ENCODE assay signal across 8 mouse cellular contexts in genomic region chr5:9266280-9266923, GRCm38 (mm10). TPM values are rescaled to one million over a fixed set of nuclear protein-coding genes. Genes with fewer than 3 reads are reported as not detected.
DNase-seq lines count a peak whose midpoint lies in the region; ATAC-seq lines count a peak whose summit lies in the region.

No protein-coding gene starts in this region.

- no peaks in the 10 kb centered on the region for H3K9me3 ChIP-seq in heart, embryonic 10.5 days
- no peaks in the 10 kb centered on the region for H3K9me3 ChIP-seq in hindbrain, embryonic 15.5 days
- no peaks in the 10 kb centered on the region for H3K9me3 ChIP-seq in midbrain, embryonic 10.5 days (replicated peaks)

- peaks cover 6% of the 10 kb centered on the region; the same call in 1 of the 2 replicates for H3K27me3 ChIP-seq in heart, embryonic 10.5 days (ENCODE audit: insufficient read depth, poor library complexity, severe bottlenecking)
- H3K27me3 ChIP-seq in hindbrain, embryonic 15.5 days, result no peaks in the 10 kb centered on the region
- 0 out of 2 replicates have a peak, but pooled peaks cover 12% of the 10 kb centered on the region for H3K27me3 ChIP-seq in midbrain, embryonic 10.5 days (ENCODE audit: low read depth, poor library complexity, severe bottlenecking)

- H3K36me3 ChIP-seq in heart, embryonic 10.5 days, result no peaks in the 10 kb centered on the region
- H3K36me3 ChIP-seq in hindbrain, embryonic 15.5 days, result no peaks in the 10 kb centered on the region
- no peaks in the 10 kb centered on the region for H3K36me3 ChIP-seq in midbrain, embryonic 10.5 days

- peak overlapping the region; percentile 81 for H3K9ac ChIP-seq in hindbrain, embryonic 15.5 days

- peak overlapping the region; percentile 81 for H3K4me3 ChIP-seq in heart, embryonic 10.5 days
- H3K4me3 ChIP-seq in hindbrain, embryonic 15.5 days, result peak overlapping the region; percentile 90
- peak overlapping the region; percentile 80 for H3K4me3 ChIP-seq in midbrain, embryonic 10.5 days

- ATAC-seq in hindbrain, embryonic 15.5 days (ENCODE audit: low FRiP score, low read depth), result peak; percentile 87; the same call in 1 of the 2 replicates

- H3K27ac ChIP-seq in heart, embryonic 10.5 days, result peak overlapping the region; percentile 82
- peak overlapping the region; percentile 97 for H3K27ac ChIP-seq in hindbrain, embryonic 15.5 days (replicated peaks)
- H3K27ac ChIP-seq in midbrain, embryonic 10.5 days (replicated peaks), result peak overlapping the region; percentile 91

- WGBS in heart, embryonic 10.5 days, result under 1% methylated on average over 30 of the region's 30 CpGs
- WGBS in hindbrain, embryonic 15.5 days, result 0% methylated on average over 30 of the region's 30 CpGs
- WGBS in midbrain, embryonic 10.5 days, result under 1% methylated on average over 30 of the region's 30 CpGs

- peaks cover 4% of the 10 kb centered on the region; the same call in 1 of the 2 replicates for H3K4me1 ChIP-seq in heart, embryonic 10.5 days
- H3K4me1 ChIP-seq in hindbrain, embryonic 15.5 days (replicated peaks), result peaks cover 27% of the 10 kb centered on the region
- H3K4me1 ChIP-seq in midbrain, embryonic 10.5 days, result peaks cover 12% of the 10 kb centered on the region; the same call in 1 of the 2 replicates

- H3K4me2 ChIP-seq in hindbrain, embryonic 15.5 days, result peak overlapping the region; percentile 83

- DNase-seq in heart, embryonic 10.5 days (ENCODE audit: low spot score), result peak; percentile 76
- no peak for DNase-seq in heart, adult 9 months (ENCODE audit: low spot score in 2 of 2)
- peak; percentile 10 for DNase-seq in 416B (ENCODE audit: low read depth)
- peak; percentile 67 for DNase-seq in embryo, embryonic 10.5 days (ENCODE audit: low spot score)
- DNase-seq in midbrain, embryonic 10.5 days (ENCODE audit: low spot score), result no peak
- DNase-seq in layer of hippocampus, postnatal 10 days (ENCODE audit: low spot score in 2 of 2), result no peak
- DNase-seq in thymus, adult 18-20 months, result no peak

RNA-seq across cellular contexts. Expression of gene 9330182L06Rik, which starts 0.5 kb away (rescaled TPM):
- polyA plus RNA-seq in heart, embryonic 10.5 days (2016; fragmentation: Nextera tagmentation; extraction: Ambion mirVana), result 1.9 and 2.6 TPM in 2 replicates
- polyA plus RNA-seq in hindbrain, embryonic 15.5 days (2015; fragmentation: Nextera tagmentation; extraction: Ambion mirVana), result 23.3 and 25.7 TPM in 2 replicates
- 3.1 and 3.5 TPM in 2 replicates for polyA plus RNA-seq in midbrain, embryonic 10.5 days (2016; fragmentation: Nextera tagmentation; extraction: Ambion mirVana)
- 10 to 100 TPM; 30.0 to 30.2 TPM for total RNA-seq in layer of hippocampus, postnatal 10 days (2021)

Comparison
In these comparisons a context has a peak if more than half of its experiments do, and no peak if none do; other contexts are left out.
1. DNase-seq: peak in heart, embryonic 10.5 days (single experiment), 416B (single experiment) and embryo, embryonic 10.5 days (single experiment); none in heart, adult 9 months (0 of 2), midbrain, embryonic 10.5 days (single experiment), layer of hippocampus, postnatal 10 days (0 of 2) and thymus, adult 18-20 months (0 of 2).
2. Peak in every context shown above with its lines, with median percentiles within 50 percentile points of each other: H3K27ac ChIP-seq and H3K4me3 ChIP-seq.